Mouse (Mus musculus) spleen, postnatal 0 days (tissue): ENCODE measurements around the gene Ier2. TPM values are rescaled to one million over a fixed set of nuclear protein-coding genes. Genes with fewer than 3 reads are reported as not detected.

Experiments
- polyA plus RNA-seq: library from polyadenylated mRNA; unstranded; fragments of >200 nt; fragmentation: Nextera tagmentation; extraction: Ambion mirVana; gene quantifications from 2 replicates; pipeline ENCODE4 v1.2.1, GENCODE M21; 2015

Gene Ier2
- polyA plus RNA-seq, result 34.3 and 41.9 TPM in 2 replicates

GRCm38 (mm10) chr8:84662581-84663065 is at the start of gene Ier2:
TSS of gene Ier2 (minus strand) at chr8:84662852.

GRCm38 (mm10) chr8:84700941-84701911 is 38.6 kb upstream of the Ier2 start, which contains the start of gene Lyl1:
TSS of gene Lyl1 (plus strand) at chr8:84701457.

DNA sequence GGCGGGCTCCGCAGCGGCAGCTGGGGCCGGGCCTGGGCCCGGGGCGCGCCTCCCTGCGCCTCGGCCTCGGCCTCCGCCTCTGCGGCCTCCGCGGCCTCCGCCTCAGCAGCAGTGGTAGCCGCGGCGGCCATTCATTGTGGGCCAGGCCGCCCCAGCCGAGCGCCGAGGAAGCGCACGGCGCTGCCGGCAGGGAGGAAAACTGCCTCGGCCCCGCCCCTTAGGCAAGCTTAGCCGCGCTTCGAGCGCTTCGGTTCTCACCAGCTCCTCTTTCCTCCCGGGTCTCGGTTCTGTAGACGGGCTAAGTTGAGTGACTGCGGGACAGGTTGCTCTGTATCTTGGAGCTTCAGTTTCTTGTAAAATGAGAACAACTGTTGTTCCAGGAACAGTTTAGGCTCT is 25.1 kb upstream of the Ier2 start, which contains the start of gene Nacc1:
Gene Nacc1, minus strand, starts transcription at position 158 of the 396 bp plus-strand sequence.

DNA sequence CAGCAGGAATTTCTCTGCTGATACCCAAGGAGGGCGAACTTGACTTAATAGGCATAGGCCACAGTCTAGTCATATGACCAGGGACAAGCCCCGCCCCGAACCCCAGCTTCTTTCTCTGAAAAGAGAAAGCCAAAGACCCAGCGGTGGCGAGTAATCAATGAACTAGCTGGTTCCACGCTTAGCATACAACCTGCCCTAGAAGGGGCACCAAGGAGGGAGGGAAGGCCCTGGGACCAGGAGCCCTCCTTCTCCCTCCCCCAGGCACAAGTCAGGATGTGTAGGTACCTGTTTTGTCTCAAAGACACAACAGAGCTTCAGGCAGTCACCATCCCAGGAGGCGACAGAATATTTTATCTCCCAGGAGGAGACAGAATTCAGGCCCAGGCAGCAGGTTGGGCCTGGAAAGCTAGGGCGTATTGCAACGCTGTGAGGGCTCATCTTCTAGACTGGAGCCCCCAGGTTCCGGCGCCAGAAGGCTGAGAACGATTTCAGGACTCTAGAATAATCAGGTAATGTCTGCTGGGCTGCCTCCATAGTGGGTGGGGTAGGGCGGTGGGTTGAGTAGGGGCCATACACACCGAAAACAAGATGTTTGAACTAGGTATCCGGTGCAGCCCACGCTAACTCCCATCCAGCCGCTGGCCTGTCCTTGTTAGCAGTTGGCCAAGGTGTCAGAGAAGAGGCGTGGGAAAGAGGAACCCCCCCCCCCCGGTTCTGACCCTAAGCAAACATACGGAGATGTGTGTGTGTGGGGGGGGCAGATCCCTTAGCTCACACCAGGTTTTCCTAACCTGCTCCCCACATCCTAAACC is 23.7 kb upstream of the Ier2 start, which contains the start of gene Trmt1:
Gene Trmt1, plus strand, starts transcription at position 117 of the 812 bp plus-strand sequence.

Other genes with a start within 250 kb of the Ier2 start
- gene Trmt1, start 23.5 kb upstream of the Ier2 start, polyA plus RNA-seq, result 35.9 and 39.7 TPM in 2 replicates
- gene Nacc1, start 25.0 kb upstream of the Ier2 start, polyA plus RNA-seq, result 7.3 and 7.6 TPM in 2 replicates
- gene Lyl1, start 38.6 kb upstream of the Ier2 start, polyA plus RNA-seq, result 60.3 and 61.8 TPM in 2 replicates
- gene G430095P16Rik, start 60.2 kb upstream of the Ier2 start, polyA plus RNA-seq, result 17.8 and 19.5 TPM in 2 replicates
- gene Nfix, start 137.5 kb upstream of the Ier2 start, polyA plus RNA-seq, result 14.2 and 15.5 TPM in 2 replicates
- gene Dand5, start 160.0 kb upstream of the Ier2 start, polyA plus RNA-seq, result 3.4 and 3.7 TPM in 2 replicates
- 42.0 and 45.4 TPM in 2 replicates for gene Gadd45gip1, start 168.7 kb upstream of the Ier2 start, polyA plus RNA-seq
- 257 and 273 TPM in 2 replicates for gene Rad23a, start 177.8 kb upstream of the Ier2 start, polyA plus RNA-seq
- gene Calr, start 184.1 kb upstream of the Ier2 start, polyA plus RNA-seq, result 262 and 293 TPM in 2 replicates
- 63.1 and 64.4 TPM in 2 replicates for gene Farsa, start 194.1 kb upstream of the Ier2 start, polyA plus RNA-seq
- gene Syce2, start 209.3 kb upstream of the Ier2 start, polyA plus RNA-seq, result 100 and 115 TPM in 2 replicates
- 22.5 and 24.8 TPM in 2 replicates for gene Gcdh, start 231.1 kb upstream of the Ier2 start, polyA plus RNA-seq
- 323 and 405 TPM in 2 replicates for gene Klf1, start 239.1 kb upstream of the Ier2 start, polyA plus RNA-seq
- gene Dnase2a, start 245.7 kb upstream of the Ier2 start, polyA plus RNA-seq, result 29.2 TPM in 2 replicates